Mouse (Mus musculus) spleen, postnatal 36 days (tissue): ENCODE results near the gene Ankib1.
A peak's percentile ranks its signal among the peaks of the same experiment; 100 is the strongest.
"Not testable (repeated sequence)": the region's sequence is repeated elsewhere in the genome, so short reads cannot be mapped to it uniquely, and the experiment has no call there.

Experiments used
- DNase-seq, 2 experiments: peaks; one replicate each; pipeline ENCODE4 v3.0.0; 2022; ENCODE audit warnings: low spot score in 2 of 2, mixed read lengths in 1 of 2

The Ankib1 gene

GRCm38 (mm10) chr5:3802433-3803291, at the start of gene Ankib1, which contains the start of gene Krit1:
Ankib1 (minus strand) TSS chr5:3802925.
Krit1 (plus strand) TSS chr5:3803184.
- DNase-seq = peak; percentile 85 to 86

- DNase-seq = no peak
Observed at GRCm38 (mm10) chr5:3845026-3845425, 42.3 kb upstream of the Ankib1 start, which contains the start of gene Lrrd1. Lrrd1 (plus strand) TSS chr5:3845173.

GRCm38 (mm10) chr5:3834107-3834506, 31.4 kb upstream of the Ankib1 start:
- DNase-seq = no peak

GRCm38 (mm10) chr5:3808472-3808871, 5.7 kb upstream of the Ankib1 start:
- DNase-seq = no peak

- DNase-seq = no peak
Observed at GRCm38 (mm10) chr5:3803292-3804165, 804 bp upstream of the Ankib1 start.

GRCm38 (mm10) chr5:3801672-3802432, 873 bp downstream of the Ankib1 start:
- DNase-seq = no peak

GRCm38 (mm10) chr5:3800881-3801280, 1.8 kb downstream of the Ankib1 start:
- no peak for DNase-seq

- no peak for DNase-seq
Observed at GRCm38 (mm10) chr5:3800041-3800440, 2.7 kb downstream of the Ankib1 start.

- DNase-seq = not testable (repeated sequence)
Observed at GRCm38 (mm10) chr5:3798656-3799055, 4.1 kb downstream of the Ankib1 start.

- DNase-seq = not testable (repeated sequence)
Observed at GRCm38 (mm10) chr5:3797101-3797500, 5.6 kb downstream of the Ankib1 start.

GRCm38 (mm10) chr5:3791048-3791447, 11.7 kb downstream of the Ankib1 start:
- no peak for DNase-seq

- no peak for DNase-seq
Observed at GRCm38 (mm10) chr5:3787548-3787947, 15.2 kb downstream of the Ankib1 start.

GRCm38 (mm10) chr5:3784751-3785496, 17.8 kb downstream of the Ankib1 start:
- no peak for DNase-seq

GRCm38 (mm10) chr5:3783947-3784681, 18.6 kb downstream of the Ankib1 start:
- DNase-seq = no peak

GRCm38 (mm10) chr5:3782670-3783069, 20.1 kb downstream of the Ankib1 start:
- peak; percentile 10 to 22 for DNase-seq

- DNase-seq = no peak
Observed at GRCm38 (mm10) chr5:3772017-3772416, 30.7 kb downstream of the Ankib1 start.

GRCm38 (mm10) chr5:3771512-3771911, 31.2 kb downstream of the Ankib1 start:
- DNase-seq = no peak

- DNase-seq = not testable (repeated sequence)
Observed at GRCm38 (mm10) chr5:3750536-3750935, 52.2 kb downstream of the Ankib1 start.

- DNase-seq = not testable (repeated sequence)
Observed at GRCm38 (mm10) chr5:3732846-3733245, 69.9 kb downstream of the Ankib1 start.

- DNase-seq = no peak
Observed at GRCm38 (mm10) chr5:3728820-3729219, 73.9 kb downstream of the Ankib1 start.
